Mouse (Mus musculus) forebrain, embryonic 11.5 days (tissue): ENCODE measurements around the gene Prickle2. TPM values are rescaled to one million over a fixed set of nuclear protein-coding genes. Genes with fewer than 3 reads are reported as not detected.

Experiments
- ATAC-seq: fragments of 200-750 bp; cut with Nextera tagmentation; replicated peaks from 2 replicates; pipeline ENCODE4 v1.8.0; 2017; ENCODE audit warnings: moderate TSS enrichment; ENCODE audit not compliant: low FRiP score
- DNase-seq: peaks from one replicate; pipeline ENCODE4 v3.0.0-alpha.2; 2017; ENCODE audit warnings: low spot score
- H3K27ac ChIP-seq: fragments of 300-500 bp; sonication (generic); 2 replicates; pipeline ENCODE4 v1.5.1; 2014; ENCODE audit warnings: low read depth, low read length
- H3K27me3 ChIP-seq: fragments of 300-500 bp; sonication (generic); 2 replicates; pipeline ENCODE4 v1.6.1; 2014; ENCODE audit warnings: mild to moderate bottlenecking, low read length, mixed read lengths; ENCODE audit not compliant: control insufficient read depth, insufficient read depth
- H3K36me3 ChIP-seq: fragments of 300-500 bp; sonication (generic); 2 replicates; pipeline ENCODE4 v1.6.1; 2014; ENCODE audit warnings: mild to moderate bottlenecking, low read length, moderate library complexity, mixed read lengths; ENCODE audit not compliant: control insufficient read depth, insufficient read depth
- H3K4me1 ChIP-seq: fragments of 300-500 bp; sonication (generic); replicated peaks from 2 replicates; pipeline ENCODE4 v1.6.1; 2014; ENCODE audit warnings: low read length, mixed read lengths; ENCODE audit not compliant: control insufficient read depth, insufficient read depth
- H3K4me2 ChIP-seq: fragments of 300-500 bp; sonication (generic); 2 replicates; pipeline ENCODE4 v1.6.1; 2014; ENCODE audit warnings: low read depth, mild to moderate bottlenecking, low read length, moderate library complexity, mixed read lengths; ENCODE audit not compliant: severe bottlenecking
- H3K4me3 ChIP-seq: fragments of 300-500 bp; sonication (generic); 2 replicates; pipeline ENCODE4 v1.5.1; 2014; ENCODE audit warnings: low read depth, low read length
- H3K9ac ChIP-seq: fragments of 300-500 bp; sonication (generic); 2 replicates; pipeline ENCODE4 v1.6.1; 2014; ENCODE audit warnings: low read length
- H3K9me3 ChIP-seq: fragments of 300-500 bp; sonication (generic); 2 replicates; pipeline ENCODE4 v1.6.1; 2016; ENCODE audit warnings: low read length, mixed read lengths; ENCODE audit not compliant: control insufficient read depth
- WGBS: fragments of 180-500 bp; shearing (Covaris S2); extraction: QIAGEN DNeasy Blood & Tissue Kit; methylation state at CpG from one replicate; pipeline ENCODE4 v1.1.7; 2014; 5-methylcytosine and 5-hydroxymethylcytosine counted together
- polyA plus RNA-seq: library from polyadenylated mRNA; unstranded; fragments of >200 nt; fragmentation: Nextera tagmentation; extraction: Ambion mirVana; gene quantifications from 2 replicates; pipeline ENCODE4 v1.2.1, GENCODE M21; 2014

The Prickle2 gene
- polyA plus RNA-seq, 1 experiment from 2014 or later: 4.0 TPM

- no peak for ATAC-seq
- Histone ChIP-seq H3K4me2 (no peak overlapping the region), H3K4me3 (no peak overlapping the region), H3K9me3 (no peaks in the 10 kb centered on the region), H3K36me3 (no peaks in the 10 kb centered on the region), H3K27ac (no peak overlapping the region), H3K9ac (no peak overlapping the region), H3K4me1 (no peaks in the 10 kb centered on the region), H3K27me3 (no peaks in the 10 kb centered on the region)
- 80% methylated on average over 8 of the region's 8 CpGs for WGBS
- DNase-seq: no peak
Observed at GRCm38 (mm10) chr6:92627048-92627617, 78.8 kb downstream of the Prickle2 start.

- H3K4me1 ChIP-seq: no peaks in the 10 kb centered on the region
- H3K9me3 ChIP-seq: no peaks in the 10 kb centered on the region
- no peak overlapping the region for H3K9ac ChIP-seq
- no peak overlapping the region for H3K4me2 ChIP-seq
- H3K4me3 ChIP-seq: no peak overlapping the region
- no peak overlapping the region for H3K27ac ChIP-seq
- WGBS: 76% methylated on average over 1 of the region's 1 CpGs
- no peak for DNase-seq
- no peaks in the 10 kb centered on the region for H3K27me3 ChIP-seq
- H3K36me3 ChIP-seq: no peaks in the 10 kb centered on the region
- ATAC-seq: no peak
Observed at GRCm38 (mm10) chr6:92625923-92626322, 80.0 kb downstream of the Prickle2 start.

GRCm38 (mm10) chr6:92624306-92624705 is 81.6 kb downstream of the Prickle2 start:
- H3K9me3 ChIP-seq: no peaks in the 10 kb centered on the region
- WGBS: 82% methylated on average over 6 of the region's 6 CpGs
- no peak for DNase-seq

GRCm38 (mm10) chr6:92617183-92617582 is 88.8 kb downstream of the Prickle2 start:
- DNase-seq (no peak), ATAC-seq (no peak)
- Histone ChIP-seq H3K4me2 (no peak overlapping the region), H3K4me1 (no peaks in the 10 kb centered on the region), H3K9me3 (no peaks in the 10 kb centered on the region), H3K27ac (no peak overlapping the region), H3K4me3 (no peak overlapping the region), H3K27me3 (no peaks in the 10 kb centered on the region), H3K9ac (no peak overlapping the region), H3K36me3 (no peaks in the 10 kb centered on the region)
- WGBS: 88% methylated on average over 2 of the region's 2 CpGs

More at GRCm38 (mm10) chr6:92624306-92624705, 81.6 kb downstream of the Prickle2 start:
- H3K27me3 ChIP-seq: no peaks in the 10 kb centered on the region
- no peak overlapping the region for H3K4me2 ChIP-seq
- H3K4me1 ChIP-seq: no peaks in the 10 kb centered on the region
- H3K9ac ChIP-seq: no peak overlapping the region
- no peaks in the 10 kb centered on the region for H3K36me3 ChIP-seq
- H3K4me3 ChIP-seq: no peak overlapping the region
- H3K27ac ChIP-seq: no peak overlapping the region
- no peak for ATAC-seq

- Histone ChIP-seq H3K36me3 (no peaks in the 10 kb centered on the region), H3K4me2 (no peak overlapping the region), H3K4me3 (no peak overlapping the region), H3K9me3 (no peaks in the 10 kb centered on the region), H3K4me1 (no peaks in the 10 kb centered on the region), H3K27ac (no peak overlapping the region), H3K27me3 (no peaks in the 10 kb centered on the region), H3K9ac (no peak overlapping the region)
- ATAC-seq (no peak), DNase-seq (no peak)
- WGBS: 86% methylated on average over 3 of the region's 3 CpGs
Observed at GRCm38 (mm10) chr6:92614771-92615170, 91.2 kb downstream of the Prickle2 start.

GRCm38 (mm10) chr6:92612151-92612769 is 93.7 kb downstream of the Prickle2 start:
- H3K36me3 ChIP-seq: no peaks in the 10 kb centered on the region
- no peaks in the 10 kb centered on the region for H3K27me3 ChIP-seq
- WGBS: 44% methylated on average over 2 of the region's 2 CpGs
- H3K4me2 ChIP-seq: no peak overlapping the region
- no peak overlapping the region for H3K9ac ChIP-seq
- H3K4me3 ChIP-seq: no peak overlapping the region
- DNase-seq (no peak), ATAC-seq (no peak)
- H3K27ac ChIP-seq: no peak overlapping the region
- no peaks in the 10 kb centered on the region for H3K4me1 ChIP-seq
- no peaks in the 10 kb centered on the region for H3K9me3 ChIP-seq

- H3K36me3 ChIP-seq: no peaks in the 10 kb centered on the region
- 79% methylated on average over 9 of the region's 9 CpGs for WGBS
- ATAC-seq (no peak), DNase-seq (no peak)
- H3K9ac ChIP-seq: no peak overlapping the region
- no peaks in the 10 kb centered on the region for H3K4me1 ChIP-seq
- no peak overlapping the region for H3K27ac ChIP-seq
- no peak overlapping the region for H3K4me3 ChIP-seq
- H3K27me3 ChIP-seq: no peaks in the 10 kb centered on the region
- H3K4me2 ChIP-seq: no peak overlapping the region
- no peaks in the 10 kb centered on the region for H3K9me3 ChIP-seq
Observed at GRCm38 (mm10) chr6:92609682-92610235, 96.2 kb downstream of the Prickle2 start.

- H3K4me1 ChIP-seq: no peaks in the 10 kb centered on the region
- 80% methylated on average over 3 of the region's 3 CpGs for WGBS
- no peaks in the 10 kb centered on the region for H3K27me3 ChIP-seq
- H3K4me2 ChIP-seq: no peak overlapping the region
- no peaks in the 10 kb centered on the region for H3K9me3 ChIP-seq
- no peak for ATAC-seq
- no peaks in the 10 kb centered on the region for H3K36me3 ChIP-seq
- DNase-seq: no peak
- no peak overlapping the region for H3K9ac ChIP-seq
- no peak overlapping the region for H3K27ac ChIP-seq
- no peak overlapping the region for H3K4me3 ChIP-seq
Observed at GRCm38 (mm10) chr6:92609078-92609477, 96.9 kb downstream of the Prickle2 start.

- DNase-seq (no peak), ATAC-seq (no peak)
- H3K27me3 ChIP-seq: no peaks in the 10 kb centered on the region
- H3K4me3 ChIP-seq: no peak overlapping the region
- WGBS: 51% methylated on average over 2 of the region's 2 CpGs
- H3K36me3 ChIP-seq: no peaks in the 10 kb centered on the region
- no peaks in the 10 kb centered on the region for H3K9me3 ChIP-seq
- H3K9ac ChIP-seq: no peak overlapping the region
- no peak overlapping the region for H3K27ac ChIP-seq
- H3K4me2 ChIP-seq: no peak overlapping the region
- no peaks in the 10 kb centered on the region for H3K4me1 ChIP-seq
Observed at GRCm38 (mm10) chr6:92605156-92605555, 100.8 kb downstream of the Prickle2 start.
